Mouse (Mus musculus): ENCODE results near the gene Sap18. TPM values are rescaled to one million over a fixed set of nuclear protein-coding genes. Genes with fewer than 3 reads are reported as not detected.
"Not testable (repeated sequence)": the region's sequence is repeated elsewhere in the genome, so short reads cannot be mapped to it uniquely, and the experiment has no call there.

The Sap18 gene
- polyA plus RNA-seq, 1 experiment: 13.7 TPM

- Histone ChIP-seq H3K4me1 (ENCODE audit: control insufficient read depth, insufficient read depth, low read length) (peaks cover 2% of the 10 kb centered on the region), H3K27ac (ENCODE audit: insufficient read depth, low read depth, low read length) (no peak overlapping the region), H3K4me3 (ENCODE audit: insufficient read depth, low read length) (no peak overlapping the region)
- TF ChIP-seq POLR2A (IDR thresholded peaks at IDR 0.05; ENCODE audit: borderline replicate concordance, low read depth, low read length) (no peak), CTCF (IDR thresholded peaks at IDR 0.05; ENCODE audit: low read depth, low read length) (no peak)
Observed at GRCm38 (mm10) chr14:57820839-57821238, 22.9 kb downstream of the Sap18 start.

DNA sequence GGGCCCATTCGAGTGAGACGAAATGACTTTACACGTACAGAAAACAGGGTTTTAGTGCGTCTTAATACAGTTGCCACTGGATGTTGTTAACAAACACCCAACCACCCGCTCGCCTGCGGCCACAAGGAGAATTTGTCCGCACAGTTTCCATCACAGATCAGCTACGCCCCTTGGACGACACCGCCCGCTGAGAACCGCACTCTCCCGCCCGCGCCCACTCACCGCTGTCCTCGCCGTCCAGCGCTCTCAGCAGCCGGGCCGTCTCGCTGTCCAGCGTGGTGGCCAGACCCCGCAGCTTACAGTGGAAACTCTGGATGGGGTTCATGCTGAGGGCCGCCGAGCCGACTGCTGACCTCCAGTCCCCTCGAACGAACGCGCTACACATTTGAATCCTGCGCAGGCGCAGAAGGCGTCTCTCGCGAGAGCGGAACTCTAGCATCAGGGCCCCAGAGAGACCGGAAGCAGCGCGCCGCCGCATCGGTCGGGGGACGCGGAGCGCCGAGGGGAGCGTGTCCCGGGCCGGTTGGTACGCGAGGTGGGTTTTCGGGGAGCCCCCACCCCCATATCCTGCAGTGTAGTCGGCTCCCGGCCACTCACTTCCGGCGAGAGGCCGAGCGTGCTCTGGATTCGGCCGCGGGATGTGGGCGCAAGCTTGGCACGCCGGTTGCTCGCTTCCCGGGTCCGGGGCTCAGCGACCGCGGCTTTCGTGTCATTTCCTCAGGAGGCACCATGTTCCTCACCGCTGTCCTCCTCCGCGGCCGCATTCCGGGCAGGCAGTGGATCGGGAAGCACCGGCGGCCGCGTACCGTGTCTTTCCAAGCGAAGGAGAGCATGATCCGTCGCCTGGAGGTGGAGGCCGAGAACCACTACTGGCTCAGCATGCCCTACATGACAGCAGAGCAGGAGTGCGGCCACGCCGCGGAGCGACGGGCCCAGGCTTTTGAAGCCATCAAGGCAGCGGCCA, 28.1 kb downstream of the Sap18 start, which contains the start of the genes Ska3 and Mrpl57:
Gene Ska3, minus strand, starts transcription at position 398 of the 964 bp plus-strand sequence.
Gene Mrpl57, plus strand, starts transcription at position 447 of the 964 bp plus-strand sequence.
- TF ChIP-seq POLR2A (IDR thresholded peaks at IDR 0.05; ENCODE audit: borderline replicate concordance, low read depth, low read length) (peak; percentile 51; the same call in 1 of the 2 replicates), CTCF (IDR thresholded peaks at IDR 0.05; ENCODE audit: low read depth, low read length) (no peak)
- peak within 1 kb of the TSS; percentile 72 for H3K27ac ChIP-seq (ENCODE audit: insufficient read depth, low read depth, low read length)
- H3K4me3 ChIP-seq (ENCODE audit: insufficient read depth, low read length): peak within 1 kb of the TSS; percentile 81
- peaks cover 7% of the 10 kb centered on the region for H3K4me1 ChIP-seq (ENCODE audit: control insufficient read depth, insufficient read depth, low read length)

DNA sequence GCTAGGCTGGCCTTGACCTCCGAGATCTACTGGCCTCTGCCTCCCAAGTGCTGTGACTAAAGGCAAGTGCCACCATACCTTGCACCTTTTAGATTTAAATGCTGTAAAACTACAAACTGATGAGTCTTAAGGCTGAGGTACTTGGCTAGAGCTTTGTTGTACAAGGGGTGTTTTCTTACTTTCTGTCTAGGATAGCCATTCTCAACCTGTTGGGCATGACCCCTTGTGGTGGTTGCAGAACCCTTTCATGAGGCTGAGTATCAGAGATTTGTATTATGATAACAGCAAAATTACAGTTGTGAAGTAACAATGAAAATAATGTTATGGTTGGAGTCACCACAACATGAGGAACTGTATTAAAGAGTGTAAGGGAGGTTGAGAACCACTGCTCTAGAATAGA, 29.3 kb downstream of the Sap18 start:
- TF ChIP-seq POLR2A (IDR thresholded peaks at IDR 0.05; ENCODE audit: borderline replicate concordance, low read depth, low read length) (no peak), CTCF (IDR thresholded peaks at IDR 0.05; ENCODE audit: low read depth, low read length) (no peak)
- peak overlapping the region; percentile 81 for H3K4me3 ChIP-seq (ENCODE audit: insufficient read depth, low read length)
- H3K4me1 ChIP-seq (ENCODE audit: control insufficient read depth, insufficient read depth, low read length): peaks cover 7% of the 10 kb centered on the region
- peak overlapping the region; percentile 11; the same call in 1 of the 2 replicates for H3K27ac ChIP-seq (ENCODE audit: insufficient read depth, low read depth, low read length)

DNA sequence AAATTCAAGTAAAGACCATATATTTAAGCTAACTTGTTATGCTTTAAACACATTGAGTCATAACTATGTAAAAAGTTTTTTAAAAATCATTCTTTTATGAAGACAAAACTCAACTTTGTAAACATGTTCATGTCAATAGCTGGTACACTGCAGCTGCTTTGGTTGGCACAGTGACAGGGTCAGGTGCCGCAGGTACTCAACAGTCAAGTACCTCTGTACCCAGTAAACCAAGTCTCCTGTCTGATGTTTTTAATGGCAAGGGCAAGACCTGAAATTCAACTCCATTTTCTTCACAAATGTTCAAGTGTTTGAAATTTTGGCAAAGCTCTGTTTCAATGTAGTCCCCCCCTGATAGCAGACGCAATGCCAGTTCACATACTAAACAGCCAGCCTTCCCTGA, 35.5 kb downstream of the Sap18 start:
- TF ChIP-seq CTCF (IDR thresholded peaks at IDR 0.05; ENCODE audit: low read depth, low read length): no peak
- no peak for TF ChIP-seq POLR2A (IDR thresholded peaks at IDR 0.05; ENCODE audit: borderline replicate concordance, low read depth, low read length)
- H3K27ac ChIP-seq (ENCODE audit: insufficient read depth, low read depth, low read length): no peak overlapping the region
- H3K4me1 ChIP-seq (ENCODE audit: control insufficient read depth, insufficient read depth, low read length): no peaks in the 10 kb centered on the region
- H3K4me3 ChIP-seq (ENCODE audit: insufficient read depth, low read length): no peak overlapping the region

DNA sequence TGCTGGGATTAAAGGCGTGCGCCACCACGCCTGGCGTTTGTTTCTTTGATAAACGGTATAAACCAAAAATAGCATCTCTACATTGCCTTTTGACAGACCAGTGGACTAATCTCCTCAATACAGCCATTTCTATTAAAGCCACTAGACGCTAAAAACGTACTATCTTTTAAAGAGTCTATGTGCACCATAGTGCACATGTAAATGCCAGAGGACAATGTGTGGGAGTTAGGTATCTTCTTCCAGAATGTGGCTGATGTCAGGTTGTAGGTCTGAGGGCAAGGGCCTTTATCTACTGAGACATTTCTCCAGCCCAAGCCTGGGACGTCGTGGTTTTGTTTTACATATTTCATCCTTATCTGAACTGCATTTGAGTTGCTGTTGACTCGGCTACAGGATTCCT, 37.2 kb downstream of the Sap18 start:
- no peak for TF ChIP-seq POLR2A (IDR thresholded peaks at IDR 0.05; ENCODE audit: borderline replicate concordance, low read depth, low read length)
- TF ChIP-seq CTCF (IDR thresholded peaks at IDR 0.05; ENCODE audit: low read depth, low read length): no peak
- H3K4me1 ChIP-seq (ENCODE audit: control insufficient read depth, insufficient read depth, low read length): no peaks in the 10 kb centered on the region
- H3K4me3 ChIP-seq (ENCODE audit: insufficient read depth, low read length): no peak overlapping the region
- H3K27ac ChIP-seq (ENCODE audit: insufficient read depth, low read depth, low read length): no peak overlapping the region

DNA sequence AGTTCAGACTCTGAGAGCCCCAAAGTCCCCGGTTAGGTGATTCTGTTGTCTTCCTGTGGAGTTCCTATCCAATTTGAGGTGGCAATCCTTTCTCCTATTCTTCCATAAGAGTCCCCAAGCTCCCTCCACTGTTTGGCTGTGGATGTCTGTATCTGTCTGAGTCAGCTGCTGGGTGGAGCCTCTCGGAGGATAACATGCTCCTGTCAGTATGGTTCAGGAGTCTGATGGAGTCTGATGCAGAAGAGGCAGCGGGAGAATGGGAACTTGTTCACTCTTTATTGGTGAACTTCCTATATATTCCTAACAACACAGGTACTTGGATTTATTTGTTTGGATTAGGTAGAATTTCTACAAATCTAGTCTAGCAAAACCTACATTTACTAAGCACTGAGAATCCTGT, 46.6 kb downstream of the Sap18 start:
- TF ChIP-seq CTCF (IDR thresholded peaks at IDR 0.05; ENCODE audit: low read depth, low read length): no peak
- TF ChIP-seq POLR2A (IDR thresholded peaks at IDR 0.05; ENCODE audit: borderline replicate concordance, low read depth, low read length): no peak
- no peaks in the 10 kb centered on the region for H3K4me1 ChIP-seq (ENCODE audit: control insufficient read depth, insufficient read depth, low read length)
- no peak overlapping the region for H3K4me3 ChIP-seq (ENCODE audit: insufficient read depth, low read length)
- H3K27ac ChIP-seq (ENCODE audit: insufficient read depth, low read depth, low read length): no peak overlapping the region

GRCm38 (mm10) chr14:57848061-57848460, 50.1 kb downstream of the Sap18 start:
- not testable (repeated sequence) for H3K27ac ChIP-seq (ENCODE audit: insufficient read depth, low read depth, low read length); H3K4me3 ChIP-seq (ENCODE audit: insufficient read depth, low read length)
- H3K4me1 ChIP-seq (ENCODE audit: control insufficient read depth, insufficient read depth, low read length): peaks cover 13% of the 10 kb centered on the region

- no peak overlapping the region for H3K27ac ChIP-seq (ENCODE audit: insufficient read depth, low read depth, low read length)
- TF ChIP-seq POLR2A (IDR thresholded peaks at IDR 0.05; ENCODE audit: borderline replicate concordance, low read depth, low read length) (no peak), CTCF (IDR thresholded peaks at IDR 0.05; ENCODE audit: low read depth, low read length) (no peak)
- H3K4me3 ChIP-seq (ENCODE audit: insufficient read depth, low read length): no peak overlapping the region
- H3K4me1 ChIP-seq (ENCODE audit: control insufficient read depth, insufficient read depth, low read length): peaks cover 13% of the 10 kb centered on the region
Observed at GRCm38 (mm10) chr14:57848646-57849045, 50.7 kb downstream of the Sap18 start.

GRCm38 (mm10) chr14:57850330-57850729, 52.4 kb downstream of the Sap18 start:
- peaks cover 13% of the 10 kb centered on the region for H3K4me1 ChIP-seq (ENCODE audit: control insufficient read depth, insufficient read depth, low read length)
- no peak overlapping the region for H3K4me3 ChIP-seq (ENCODE audit: insufficient read depth, low read length)
- no peak for TF ChIP-seq CTCF (IDR thresholded peaks at IDR 0.05; ENCODE audit: low read depth, low read length)
- TF ChIP-seq POLR2A (IDR thresholded peaks at IDR 0.05; ENCODE audit: borderline replicate concordance, low read depth, low read length): no peak
- peak overlapping the region; percentile 28; the same call in 1 of the 2 replicates for H3K27ac ChIP-seq (ENCODE audit: insufficient read depth, low read depth, low read length)

- TF ChIP-seq POLR2A (IDR thresholded peaks at IDR 0.05; ENCODE audit: borderline replicate concordance, low read depth, low read length) (no peak), CTCF (IDR thresholded peaks at IDR 0.05; ENCODE audit: low read depth, low read length) (no peak)
- Histone ChIP-seq H3K27ac (ENCODE audit: insufficient read depth, low read depth, low read length) (no peak overlapping the region), H3K4me3 (ENCODE audit: insufficient read depth, low read length) (no peak overlapping the region), H3K4me1 (ENCODE audit: control insufficient read depth, insufficient read depth, low read length) (peaks cover 19% of the 10 kb centered on the region)
Observed at GRCm38 (mm10) chr14:57852961-57853360, 55.0 kb downstream of the Sap18 start.

GRCm38 (mm10) chr14:57856037-57856436, 58.1 kb downstream of the Sap18 start:
- H3K4me1 ChIP-seq (ENCODE audit: control insufficient read depth, insufficient read depth, low read length): peaks cover 19% of the 10 kb centered on the region
- H3K4me3 ChIP-seq (ENCODE audit: insufficient read depth, low read length); H3K27ac ChIP-seq (ENCODE audit: insufficient read depth, low read depth, low read length): not testable (repeated sequence)
